Mouse (Mus musculus): ENCODE measurements around the gene Gm12394. TPM values are rescaled to one million over a fixed set of nuclear protein-coding genes. Genes with fewer than 3 reads are reported as not detected.
"Not testable (repeated sequence)": the region's sequence is repeated elsewhere in the genome, so short reads cannot be mapped to it uniquely, and the experiment has no call there.

Gm12394 gene
- polyA plus RNA-seq, 1 experiment from 2014 or later = 0.13 TPM

- H3K4me1 ChIP-seq (replicated peaks); H3K9me3 ChIP-seq (replicated peaks); ATAC-seq (replicated peaks; ENCODE audit: insufficient number of reproducible peaks, insufficient read depth, low FRiP score, low read depth); H3K4me3 ChIP-seq; H3K27me3 ChIP-seq; H3K9ac ChIP-seq; H3K4me2 ChIP-seq; H3K27ac ChIP-seq; H3K36me3 ChIP-seq: not testable (repeated sequence)
- 70% methylated on average over 9 of the region's 9 CpGs for WGBS
These were observed 3.9 kb upstream of the Gm12394 start for GRCm38 (mm10) chr4:42860483-42860882.

- H3K4me2 ChIP-seq; H3K9ac ChIP-seq; H3K27me3 ChIP-seq; H3K27ac ChIP-seq; H3K9me3 ChIP-seq (replicated peaks); H3K36me3 ChIP-seq; ATAC-seq (replicated peaks; ENCODE audit: insufficient number of reproducible peaks, insufficient read depth, low FRiP score, low read depth); H3K4me3 ChIP-seq; H3K4me1 ChIP-seq (replicated peaks): not testable (repeated sequence)
- 67% methylated on average over 1 of the region's 1 CpGs for WGBS
These were observed 2.8 kb downstream of the Gm12394 start, which contains the start of gene Fam205a1 for GRCm38 (mm10) chr4:42853788-42854187. Gene Fam205a1, minus strand, starts transcription at chr4:42853888.

- H3K36me3 ChIP-seq; H3K4me2 ChIP-seq; H3K9ac ChIP-seq; ATAC-seq (replicated peaks; ENCODE audit: insufficient number of reproducible peaks, insufficient read depth, low FRiP score, low read depth); H3K27me3 ChIP-seq; H3K4me1 ChIP-seq (replicated peaks); H3K4me3 ChIP-seq; H3K27ac ChIP-seq; H3K9me3 ChIP-seq (replicated peaks): not testable (repeated sequence)
- no CpG with 5 or more reads among the region's 5 CpGs for WGBS
These were observed 82.7 kb downstream of the Gm12394 start, which contains the start of gene Ccl21a for GRCm38 (mm10) chr4:42773893-42774292. Gene Ccl21a, minus strand, starts transcription at chr4:42773993.

GRCm38 (mm10) chr4:42756477-42756876 is 100.1 kb downstream of the Gm12394 start, which contains the start of gene Ccl19:
Gene Ccl19, minus strand, starts transcription at chr4:42756577.
- not testable (repeated sequence) for H3K36me3 ChIP-seq; H3K9ac ChIP-seq; H3K27ac ChIP-seq; H3K9me3 ChIP-seq (replicated peaks); ATAC-seq (replicated peaks; ENCODE audit: insufficient number of reproducible peaks, insufficient read depth, low FRiP score, low read depth); H3K4me3 ChIP-seq; H3K4me2 ChIP-seq; H3K4me1 ChIP-seq (replicated peaks); H3K27me3 ChIP-seq
- WGBS = no CpG with 5 or more reads among the region's 6 CpGs

- no CpG with 5 or more reads among the region's 13 CpGs for WGBS
- not testable (repeated sequence) for H3K27me3 ChIP-seq; H3K4me2 ChIP-seq; H3K4me3 ChIP-seq; H3K9me3 ChIP-seq (replicated peaks); H3K9ac ChIP-seq; H3K4me1 ChIP-seq (replicated peaks); H3K27ac ChIP-seq; ATAC-seq (replicated peaks; ENCODE audit: insufficient number of reproducible peaks, insufficient read depth, low FRiP score, low read depth); H3K36me3 ChIP-seq
These were observed 121.3 kb downstream of the Gm12394 start, which contains the start of gene 4930578G10Rik for GRCm38 (mm10) chr4:42735245-42735644. Gene 4930578G10Rik, plus strand, starts transcription at chr4:42735545.

Other genes starting within 250 kb of the Gm12394 start
- gene Gm10591, start 244.6 kb downstream of the Gm12394 start, polyA plus RNA-seq (2015; fragmentation: Nextera tagmentation; extraction: Ambion mirVana) = 1.1 TPM in 1 of 2 replicates, not detected in the other
- gene Gm2564, start 227.1 kb downstream of the Gm12394 start, polyA plus RNA-seq (2015; fragmentation: Nextera tagmentation; extraction: Ambion mirVana) = not detected in 2 replicates
- not detected in 2 replicates for gene Ccl27b, start 201.5 kb downstream of the Gm12394 start, polyA plus RNA-seq (2015; fragmentation: Nextera tagmentation; extraction: Ambion mirVana)
- 0.11 TPM in 1 of 2 replicates, not detected in the other for gene Il11ra2, start 194.9 kb downstream of the Gm12394 start, polyA plus RNA-seq (2015; fragmentation: Nextera tagmentation; extraction: Ambion mirVana)
- gene 4930578G10Rik, start 121.2 kb downstream of the Gm12394 start, polyA plus RNA-seq (2015; fragmentation: Nextera tagmentation; extraction: Ambion mirVana) = 0.25 TPM in 1 of 2 replicates, not detected in the other
- gene Ccl19, start 100.2 kb downstream of the Gm12394 start, polyA plus RNA-seq (2015; fragmentation: Nextera tagmentation; extraction: Ambion mirVana) = 0.57 TPM in 1 of 2 replicates, not detected in the other
- 42.3 and 56.8 TPM in 2 replicates for gene Ccl21a, start 82.8 kb downstream of the Gm12394 start, polyA plus RNA-seq (2015; fragmentation: Nextera tagmentation; extraction: Ambion mirVana)
- not detected in 2 replicates for gene Fam205a1, start 2.9 kb downstream of the Gm12394 start, polyA plus RNA-seq (2015; fragmentation: Nextera tagmentation; extraction: Ambion mirVana)
- 0.20 and 0.41 TPM in 2 replicates for gene Fam205c, start 17.5 kb upstream of the Gm12394 start, polyA plus RNA-seq (2015; fragmentation: Nextera tagmentation; extraction: Ambion mirVana)
- 4.1 and 4.3 TPM in 2 replicates for gene Phf24, start 59.9 kb upstream of the Gm12394 start, polyA plus RNA-seq (2015; fragmentation: Nextera tagmentation; extraction: Ambion mirVana)
- 17.7 and 18.2 TPM in 2 replicates for gene Dnajb5, start 93.0 kb upstream of the Gm12394 start, polyA plus RNA-seq (2015; fragmentation: Nextera tagmentation; extraction: Ambion mirVana)
- gene 1700022I11Rik, start 112.8 kb upstream of the Gm12394 start, polyA plus RNA-seq (2015; fragmentation: Nextera tagmentation; extraction: Ambion mirVana) = 0.18 and 0.42 TPM in 2 replicates
- gene Vcp, start 143.7 kb upstream of the Gm12394 start, polyA plus RNA-seq (2015; fragmentation: Nextera tagmentation; extraction: Ambion mirVana) = 437 and 463 TPM in 2 replicates
- gene Fancg, start 153.7 kb upstream of the Gm12394 start, polyA plus RNA-seq (2015; fragmentation: Nextera tagmentation; extraction: Ambion mirVana) = 9.8 and 13.5 TPM in 2 replicates
- gene Pigo, start 169.0 kb upstream of the Gm12394 start, polyA plus RNA-seq (2015; fragmentation: Nextera tagmentation; extraction: Ambion mirVana) = 15.0 and 15.5 TPM in 2 replicates
- 189 and 209 TPM in 2 replicates for gene Stoml2, start 174.9 kb upstream of the Gm12394 start, polyA plus RNA-seq (2015; fragmentation: Nextera tagmentation; extraction: Ambion mirVana)
- 14.1 and 17.3 TPM in 2 replicates for gene Fam214b, start 189.4 kb upstream of the Gm12394 start, polyA plus RNA-seq (2015; fragmentation: Nextera tagmentation; extraction: Ambion mirVana)
- gene Unc13b, start 202.2 kb upstream of the Gm12394 start, polyA plus RNA-seq (2015; fragmentation: Nextera tagmentation; extraction: Ambion mirVana) = 10.1 and 11.8 TPM in 2 replicates

Measured in heart, embryonic 15.5 days (tissue).